Mouse (Mus musculus): ENCODE results near the gene Arhgap9. TPM values are rescaled to one million over a fixed set of nuclear protein-coding genes. Genes with fewer than 3 reads are reported as not detected.

The Arhgap9 gene
- polyA plus RNA-seq (2014; fragmentation: Illumina TruSeq; extraction: RNeasy Lipid Tissue Mini Kit (QIAGEN cat#74804); ENCODE audit: low read depth, low replicate concordance), result 0.29 TPM

DNA sequence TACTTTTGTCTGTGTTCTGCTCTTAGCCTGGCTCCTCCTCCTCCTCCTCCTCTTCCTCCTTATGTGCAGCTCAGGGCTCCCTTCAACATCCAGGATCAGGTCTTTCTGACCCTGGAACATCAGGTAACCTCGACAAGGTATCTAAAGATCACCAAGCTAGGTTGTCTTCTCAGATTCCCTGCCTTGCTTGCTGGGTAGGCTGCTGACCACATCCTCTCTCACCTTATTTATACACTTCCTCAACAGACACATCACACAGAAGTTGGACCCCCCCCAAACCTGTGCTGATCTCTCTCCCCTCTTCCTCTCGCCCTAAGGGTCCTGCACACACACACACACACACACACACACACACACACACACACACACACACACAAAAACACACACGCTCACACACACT, at the start of gene Arhgap9:
Arhgap9 (plus strand) TSS at position 344 of the 400 bp plus-strand sequence.

DNA sequence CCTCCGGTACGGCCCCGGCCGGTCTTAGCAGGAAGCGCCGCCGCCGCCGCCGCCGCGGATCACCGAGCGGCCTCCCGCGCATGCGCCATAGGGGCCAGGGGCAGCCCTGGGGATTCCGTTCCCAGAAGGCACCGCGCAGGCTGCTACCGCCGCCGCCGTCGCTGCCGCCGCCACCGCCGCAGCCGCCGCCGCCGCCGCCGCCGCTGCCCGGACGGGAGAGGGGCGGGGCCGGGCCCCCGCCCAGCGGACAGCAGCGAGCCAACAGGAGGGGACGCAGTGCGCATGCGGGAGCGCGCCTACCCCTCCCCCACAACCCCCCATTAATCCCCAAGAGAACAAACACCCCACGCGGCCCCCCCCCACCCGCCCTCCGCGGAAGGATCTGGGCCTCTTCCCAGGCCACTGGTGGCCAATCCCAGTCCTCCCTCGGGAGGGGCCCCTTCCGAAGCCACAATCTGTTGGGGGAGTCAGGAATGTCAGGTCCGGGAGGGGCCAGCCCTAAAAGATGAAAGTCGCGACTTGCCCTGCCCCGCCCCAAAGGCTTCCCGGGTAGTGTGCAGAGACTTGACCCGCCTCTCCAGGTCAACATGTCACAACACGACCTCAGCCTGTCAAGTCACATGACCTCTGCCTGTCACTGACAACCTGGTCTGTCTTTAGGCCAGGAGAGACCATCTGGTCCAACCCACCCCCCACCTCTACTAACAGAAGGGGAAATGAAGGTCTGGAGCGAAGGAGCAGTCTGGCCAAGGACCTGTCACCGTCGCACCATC, 32.8 kb upstream of the Arhgap9 start, which contains the start of gene Mbd6:
Mbd6 (minus strand) TSS at position 219 of the 773 bp plus-strand sequence.

DNA sequence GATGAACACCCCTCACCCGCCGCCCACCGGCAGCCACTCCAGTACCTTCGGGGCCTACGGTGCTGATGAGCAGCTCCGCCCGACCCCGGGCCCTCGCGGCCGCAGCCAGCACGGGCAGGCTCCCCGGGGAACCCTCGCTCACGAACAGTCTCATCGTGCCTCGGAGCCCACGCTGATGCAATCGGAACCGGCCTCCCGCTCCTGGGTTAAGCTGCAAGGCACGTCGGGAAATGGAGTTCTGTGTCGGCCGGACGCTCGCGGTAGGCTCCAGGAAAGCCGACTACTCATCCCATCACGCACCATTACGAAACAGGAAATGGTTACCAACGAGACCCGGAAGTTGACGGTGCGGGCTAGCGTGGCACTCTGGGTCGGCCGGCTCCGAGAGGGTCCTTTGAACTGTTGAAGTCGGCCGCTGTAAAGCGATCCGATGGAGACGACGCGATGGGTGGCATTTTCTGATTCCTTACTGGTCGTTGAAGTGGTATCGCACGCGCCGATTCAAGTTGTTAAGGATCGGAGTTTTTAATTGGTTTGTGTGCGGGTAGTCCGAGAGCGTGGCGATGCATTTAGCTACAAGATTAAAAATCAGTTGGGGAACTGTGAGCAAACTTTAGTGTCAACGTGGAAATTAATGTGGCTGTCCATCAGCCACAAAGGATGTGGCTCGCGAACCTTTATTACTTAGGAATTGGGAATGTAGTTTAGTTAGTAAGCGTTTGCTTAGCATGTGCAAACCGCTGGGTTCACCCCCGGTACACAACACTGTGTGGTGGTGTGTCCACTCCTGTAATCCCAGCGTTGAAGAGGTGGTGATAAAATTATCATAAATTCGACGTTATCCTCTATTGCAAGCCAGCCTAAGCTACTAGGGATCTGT, 10.0 kb upstream of the Arhgap9 start, which contains the start of gene Mars:
Mars (minus strand) TSS at position 311 of the 880 bp plus-strand sequence.

DNA sequence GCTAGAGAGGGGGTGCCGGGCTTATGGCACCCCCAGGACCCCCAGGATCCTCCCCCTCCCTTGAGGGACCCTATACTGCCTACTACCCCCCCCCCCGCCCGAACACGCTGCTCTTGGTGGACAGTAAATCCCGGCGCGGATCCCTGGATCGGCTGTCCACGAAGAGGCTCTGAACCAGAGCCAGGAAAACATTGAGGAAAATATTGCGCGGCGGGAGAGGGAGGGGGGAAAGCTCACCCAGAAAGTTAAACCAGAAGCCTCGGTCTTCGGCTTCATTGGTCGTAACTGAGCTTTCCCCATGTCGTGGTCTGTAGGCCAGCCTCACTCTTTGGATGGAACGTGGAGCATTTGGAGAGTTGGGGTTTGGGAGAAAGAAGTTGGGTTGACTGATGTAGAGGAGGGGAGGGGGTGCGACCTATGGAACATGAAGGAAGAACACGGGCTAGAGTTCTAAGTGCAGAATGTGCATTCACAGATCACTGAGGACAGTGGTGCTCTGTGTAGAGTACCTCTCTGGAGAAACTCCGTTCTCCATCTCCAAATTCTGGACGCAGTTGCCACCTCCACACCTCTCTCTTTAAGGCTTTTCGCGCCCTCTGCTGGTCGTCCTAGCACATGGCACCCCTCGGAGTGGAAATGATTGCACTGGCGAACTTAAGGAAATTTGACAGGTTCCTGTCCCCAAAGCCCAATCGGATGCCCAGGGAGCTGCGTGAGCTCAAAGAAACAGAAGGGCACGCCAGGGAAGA, 20.3 kb downstream of the Arhgap9 start, which contains the start of gene Gli1:
Gli1 (minus strand) TSS at position 84 of the 749 bp plus-strand sequence.

DNA sequence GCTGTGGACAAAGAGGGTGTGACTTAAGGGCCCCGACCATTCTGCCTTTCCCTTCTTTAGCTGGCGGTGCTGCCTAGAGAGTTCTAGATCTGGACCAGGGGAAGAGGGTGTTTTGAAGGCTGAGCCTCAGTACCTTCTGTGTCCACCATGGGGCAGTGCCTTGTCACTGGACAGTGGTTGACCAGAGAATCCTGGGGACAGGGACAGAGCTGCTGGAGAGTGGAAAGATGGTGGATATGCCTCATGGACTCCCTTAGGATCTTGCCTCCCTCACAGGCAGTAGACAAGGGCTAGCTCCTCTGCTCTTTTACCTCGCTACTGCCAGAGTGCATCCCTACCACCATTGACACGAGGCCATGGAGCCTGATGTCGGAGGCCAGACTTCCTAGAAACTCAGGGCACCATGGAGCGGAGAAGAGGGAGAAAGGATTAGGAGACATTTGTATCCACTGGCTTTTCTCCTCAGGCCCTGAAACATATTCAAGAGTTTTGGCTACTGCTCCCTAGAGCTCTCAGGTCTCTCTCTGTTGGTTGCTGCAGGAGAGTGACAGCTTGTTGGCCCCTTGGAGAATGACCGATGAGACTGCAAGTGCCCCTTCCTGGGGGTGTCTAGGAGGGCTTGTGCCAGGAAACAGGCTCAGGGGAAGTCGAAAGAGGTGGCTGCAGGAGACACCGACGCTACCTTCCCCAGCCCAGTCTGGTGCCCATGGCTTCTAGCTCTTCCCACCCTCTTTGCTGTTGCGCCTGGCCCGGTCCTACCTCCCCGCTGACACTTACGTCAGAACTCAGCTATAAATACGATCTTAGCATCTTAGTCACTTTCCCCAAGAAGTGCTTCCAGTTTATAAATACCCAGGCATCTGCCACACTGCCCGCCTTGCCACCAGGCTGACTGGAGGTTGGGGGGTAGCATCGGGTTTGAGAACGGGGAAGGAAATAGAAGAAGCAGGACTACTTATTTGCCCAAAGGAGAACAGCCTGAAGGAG, 32.4 kb downstream of the Arhgap9 start, which contains the start of gene Inhbe:
Inhbe (minus strand) TSS at position 503 of the 987 bp plus-strand sequence.

DNA sequence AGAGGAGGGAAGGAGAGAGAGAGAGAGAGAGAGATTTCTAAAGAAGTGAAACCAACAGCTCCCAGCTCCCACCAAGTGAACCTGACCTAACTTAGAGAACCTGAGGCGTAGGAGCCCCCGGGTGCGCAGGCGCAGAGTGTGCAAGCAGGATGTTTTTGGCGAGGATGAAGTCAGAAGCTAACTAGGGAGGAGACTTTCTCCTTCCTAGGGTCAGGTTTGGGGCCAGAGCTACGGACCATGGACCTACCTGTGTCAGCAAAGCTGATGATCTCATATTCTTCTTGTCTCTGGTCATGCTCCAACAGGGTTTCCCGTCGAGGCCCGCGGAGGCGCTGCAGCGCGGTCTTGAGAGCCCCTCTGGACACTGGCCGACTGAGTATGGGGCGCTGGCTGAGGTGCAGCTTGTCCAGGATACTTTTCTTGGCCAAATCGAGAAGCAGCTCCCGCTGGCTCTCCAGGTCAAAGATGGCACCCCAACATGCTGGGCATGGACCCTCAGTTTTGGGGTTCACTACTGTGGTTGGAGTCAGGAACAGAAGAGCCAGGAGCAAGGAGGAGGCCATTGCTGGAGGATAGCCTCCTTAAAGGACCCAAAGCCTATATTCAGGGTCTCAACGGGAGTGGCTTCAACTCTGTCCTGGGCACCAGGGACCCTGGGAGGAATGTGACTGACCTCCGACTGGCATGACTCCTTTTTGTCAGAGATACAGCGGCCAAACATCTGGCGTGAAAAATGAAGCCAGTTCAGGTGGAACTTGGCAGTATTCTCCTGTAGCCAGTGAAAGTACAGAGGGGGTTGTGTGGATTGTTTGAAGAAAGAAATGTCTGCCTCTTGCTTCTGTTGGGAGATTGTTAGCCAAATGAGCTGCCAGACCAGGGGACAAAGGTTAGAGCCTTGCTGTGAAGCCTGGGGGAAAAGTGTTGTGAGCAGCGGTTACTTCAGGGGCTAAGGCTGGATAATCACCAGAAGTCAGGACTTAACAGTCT, 48.4 kb downstream of the Arhgap9 start, which contains the start of gene Inhbc:
Inhbc (minus strand) TSS at position 598 of the 987 bp plus-strand sequence.

Other genes starting within 250 kb of the Arhgap9 start
- not detected for gene Agap2, start 246.7 kb upstream of the Arhgap9 start, polyA plus RNA-seq (2014; fragmentation: Illumina TruSeq; extraction: RNeasy Lipid Tissue Mini Kit (QIAGEN cat#74804); ENCODE audit: low read depth, low replicate concordance)
- 25.1 TPM for gene Os9, start 200.8 kb upstream of the Arhgap9 start, polyA plus RNA-seq (2014; fragmentation: Illumina TruSeq; extraction: RNeasy Lipid Tissue Mini Kit (QIAGEN cat#74804); ENCODE audit: low read depth, low replicate concordance)
- 5.3 TPM for gene B4galnt1, start 156.7 kb upstream of the Arhgap9 start, polyA plus RNA-seq (2014; fragmentation: Illumina TruSeq; extraction: RNeasy Lipid Tissue Mini Kit (QIAGEN cat#74804); ENCODE audit: low read depth, low replicate concordance)
- gene Slc26a10, start 141.3 kb upstream of the Arhgap9 start, polyA plus RNA-seq (2014; fragmentation: Illumina TruSeq; extraction: RNeasy Lipid Tissue Mini Kit (QIAGEN cat#74804); ENCODE audit: low read depth, low replicate concordance), result 1.7 TPM
- 1.2 TPM for gene Arhgef25, start 131.9 kb upstream of the Arhgap9 start, polyA plus RNA-seq (2014; fragmentation: Illumina TruSeq; extraction: RNeasy Lipid Tissue Mini Kit (QIAGEN cat#74804); ENCODE audit: low read depth, low replicate concordance)
- gene Dtx3, start 126.2 kb upstream of the Arhgap9 start, polyA plus RNA-seq (2014; fragmentation: Illumina TruSeq; extraction: RNeasy Lipid Tissue Mini Kit (QIAGEN cat#74804); ENCODE audit: low read depth, low replicate concordance), result 0.64 TPM
- 5.8 TPM for gene Pip4k2c, start 110.4 kb upstream of the Arhgap9 start, polyA plus RNA-seq (2014; fragmentation: Illumina TruSeq; extraction: RNeasy Lipid Tissue Mini Kit (QIAGEN cat#74804); ENCODE audit: low read depth, low replicate concordance)
- gene Kif5a, start 58.6 kb upstream of the Arhgap9 start, polyA plus RNA-seq (2014; fragmentation: Illumina TruSeq; extraction: RNeasy Lipid Tissue Mini Kit (QIAGEN cat#74804); ENCODE audit: low read depth, low replicate concordance), result 0.13 TPM
- 20.1 TPM for gene Dctn2, start 55.6 kb upstream of the Arhgap9 start, polyA plus RNA-seq (2014; fragmentation: Illumina TruSeq; extraction: RNeasy Lipid Tissue Mini Kit (QIAGEN cat#74804); ENCODE audit: low read depth, low replicate concordance)
- gene Mbd6, start 32.9 kb upstream of the Arhgap9 start, polyA plus RNA-seq (2014; fragmentation: Illumina TruSeq; extraction: RNeasy Lipid Tissue Mini Kit (QIAGEN cat#74804); ENCODE audit: low read depth, low replicate concordance), result 1.9 TPM
- gene Mars, start 10.2 kb upstream of the Arhgap9 start, polyA plus RNA-seq (2014; fragmentation: Illumina TruSeq; extraction: RNeasy Lipid Tissue Mini Kit (QIAGEN cat#74804); ENCODE audit: low read depth, low replicate concordance), result 13.9 TPM
- not detected for gene Gli1, start 20.0 kb downstream of the Arhgap9 start, polyA plus RNA-seq (2014; fragmentation: Illumina TruSeq; extraction: RNeasy Lipid Tissue Mini Kit (QIAGEN cat#74804); ENCODE audit: low read depth, low replicate concordance)
- gene Inhbe, start 32.4 kb downstream of the Arhgap9 start, polyA plus RNA-seq (2014; fragmentation: Illumina TruSeq; extraction: RNeasy Lipid Tissue Mini Kit (QIAGEN cat#74804); ENCODE audit: low read depth, low replicate concordance), result 8.0 TPM
- 29.8 TPM for gene Inhbc, start 48.5 kb downstream of the Arhgap9 start, polyA plus RNA-seq (2014; fragmentation: Illumina TruSeq; extraction: RNeasy Lipid Tissue Mini Kit (QIAGEN cat#74804); ENCODE audit: low read depth, low replicate concordance)
- 121 TPM for gene R3hdm2, start 58.4 kb downstream of the Arhgap9 start, polyA plus RNA-seq (2014; fragmentation: Illumina TruSeq; extraction: RNeasy Lipid Tissue Mini Kit (QIAGEN cat#74804); ENCODE audit: low read depth, low replicate concordance)
- gene Stac3, start 179.7 kb downstream of the Arhgap9 start, polyA plus RNA-seq (2014; fragmentation: Illumina TruSeq; extraction: RNeasy Lipid Tissue Mini Kit (QIAGEN cat#74804); ENCODE audit: low read depth, low replicate concordance), result not detected
- not detected for gene Ndufa4l2, start 193.0 kb downstream of the Arhgap9 start, polyA plus RNA-seq (2014; fragmentation: Illumina TruSeq; extraction: RNeasy Lipid Tissue Mini Kit (QIAGEN cat#74804); ENCODE audit: low read depth, low replicate concordance)
- gene Shmt2, start 200.5 kb downstream of the Arhgap9 start, polyA plus RNA-seq (2014; fragmentation: Illumina TruSeq; extraction: RNeasy Lipid Tissue Mini Kit (QIAGEN cat#74804); ENCODE audit: low read depth, low replicate concordance), result 22.0 TPM
- gene Nxph4, start 212.6 kb downstream of the Arhgap9 start, polyA plus RNA-seq (2014; fragmentation: Illumina TruSeq; extraction: RNeasy Lipid Tissue Mini Kit (QIAGEN cat#74804); ENCODE audit: low read depth, low replicate concordance), result not detected